Mouse (Mus musculus) brain, embryonic 14.5 days (tissue): Measurements from ENCODE around the gene Stat5b.

ENCODE experiments used
- CTCF ChIP-seq: fragments of 200-500 bp; IDR thresholded peaks from 2 replicates; pipeline ENCODE4 v1.5.1; 2012; ENCODE audit warnings: inconsistent platforms, mild to moderate bottlenecking, moderate library complexity, borderline replicate concordance; ENCODE audit not compliant: insufficient read depth, insufficient read length; ENCODE audit errors: extremely low read depth
- POLR2A ChIP-seq: fragments of 200-500 bp; IDR thresholded peaks from 2 replicates; pipeline ENCODE4 v1.6.1; 2012; ENCODE audit warnings: mild to moderate bottlenecking, inconsistent platforms, borderline replicate concordance; ENCODE audit not compliant: poor library complexity, insufficient read depth, insufficient read length, severe bottlenecking; ENCODE audit errors: extremely low read depth

GRCm38 (mm10) chr11:100853018-100853417 is 2.5 kb upstream of the Stat5b start:
- TF ChIP-seq POLR2A (no peak), CTCF (no peak)
